Mouse (Mus musculus) forebrain, embryonic 10.5 days (tissue): Measurements from ENCODE around the gene Srrt. TPM values are rescaled to one million over a fixed set of nuclear protein-coding genes. Genes with fewer than 3 reads are reported as not detected.
A peak's percentile ranks its signal among the peaks of the same experiment; 100 is the strongest.

Experiments used
- DNase-seq: peaks from one replicate; pipeline ENCODE4 v3.0.0-alpha.2; 2017; ENCODE audit warnings: low spot score; ENCODE audit errors: extremely low spot score
- H3K27ac ChIP-seq: fragments of 300-500 bp; sonication (generic); 2 replicates; pipeline ENCODE4 v1.5.1; 2016; ENCODE audit warnings: mild to moderate bottlenecking
- H3K27me3 ChIP-seq: fragments of 300-500 bp; sonication (generic); 2 replicates; pipeline ENCODE4 v1.6.1; 2016; ENCODE audit warnings: mild to moderate bottlenecking; ENCODE audit not compliant: poor library complexity, severe bottlenecking
- H3K36me3 ChIP-seq: fragments of 300-500 bp; sonication (generic); replicated peaks from 2 replicates; pipeline ENCODE4 v1.6.1; 2016; ENCODE audit warnings: mild to moderate bottlenecking, moderate library complexity
- H3K4me1 ChIP-seq: fragments of 300-500 bp; sonication (generic); 2 replicates; pipeline ENCODE4 v1.6.1; 2016
- H3K4me3 ChIP-seq: fragments of 300-500 bp; sonication (generic); 2 replicates; pipeline ENCODE4 v1.5.1; 2016; ENCODE audit warnings: mild to moderate bottlenecking, moderate library complexity
- H3K9me3 ChIP-seq: fragments of 300-500 bp; sonication (generic); 2 replicates; pipeline ENCODE4 v1.6.1; 2016; ENCODE audit warnings: mild to moderate bottlenecking, moderate library complexity
- WGBS: fragments of 180-500 bp; shearing (Covaris S2); methylation state at CpG from one replicate; pipeline ENCODE4 v1.1.7; 2016; 5-methylcytosine and 5-hydroxymethylcytosine counted together
- polyA plus RNA-seq: library from polyadenylated mRNA; unstranded; fragments of >200 nt; fragmentation: Nextera tagmentation; extraction: Ambion mirVana; gene quantifications from 2 replicates; pipeline ENCODE4 v1.2.1, GENCODE M21; 2016

Gene Srrt
- polyA plus RNA-seq, 1 experiment from 2014 or later = 205 TPM

- DNase-seq = peak; percentile 90
- WGBS = under 1% methylated on average over 44 of the region's 44 CpGs
- Histone ChIP-seq H3K9me3 (no peaks in the 10 kb centered on the region), H3K27ac (peak within 1 kb of the TSS; percentile 87), H3K4me1 (peaks cover 47% of the 10 kb centered on the region), H3K36me3 (no peaks in the 10 kb centered on the region), H3K4me3 (peak within 1 kb of the TSS; percentile 79), H3K27me3 (no peaks in the 10 kb centered on the region)
These were observed 26.2 kb upstream of the Srrt start, which contains the start of gene Slc12a9 for GRCm38 (mm10) chr5:137333512-137334174. Gene Slc12a9 (minus strand): TSS chr5:137333597.

DNA sequence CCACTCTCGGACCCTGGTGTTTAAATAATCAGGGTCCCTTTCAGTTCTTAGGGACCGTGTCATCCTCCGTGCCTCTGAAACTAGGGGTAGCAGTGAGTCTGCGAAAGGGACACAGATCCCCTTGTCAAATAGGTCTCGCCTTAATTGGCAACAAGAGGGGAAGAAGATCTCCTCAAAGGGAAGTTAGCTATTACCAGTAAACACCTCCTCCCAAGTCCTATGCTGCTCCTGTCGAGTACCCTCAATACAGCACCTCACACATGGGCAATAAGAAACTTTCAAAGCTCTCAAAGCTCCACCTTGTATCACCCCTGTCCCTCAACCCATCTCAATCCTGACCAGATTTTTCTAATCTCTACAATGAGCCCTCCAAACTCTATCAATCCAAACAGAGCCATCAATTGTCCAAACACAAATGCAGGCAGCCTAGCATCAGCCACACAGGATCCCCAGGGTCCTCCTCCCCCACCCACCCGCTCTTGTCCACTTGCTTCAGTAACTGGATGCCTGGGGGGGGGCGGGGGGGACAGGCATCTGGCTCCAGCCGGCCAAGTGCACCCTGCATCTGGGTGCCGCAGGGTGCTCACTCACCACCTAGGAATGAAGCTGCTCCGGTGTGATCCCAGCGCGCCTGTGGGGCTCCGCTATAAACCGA is 25.5 kb upstream of the Srrt start:
- Histone ChIP-seq H3K4me1 (peaks cover 41% of the 10 kb centered on the region), H3K27ac (peak overlapping the region; percentile 87), H3K36me3 (peaks cover under 1% of the 10 kb centered on the region; the same call in 1 of the 2 replicates), H3K27me3 (no peaks in the 10 kb centered on the region), H3K9me3 (no peaks in the 10 kb centered on the region), H3K4me3 (peak overlapping the region; percentile 79)
- DNase-seq = no peak
- WGBS = 20% methylated on average over 15 of the region's 15 CpGs

- H3K4me3 ChIP-seq = no peak overlapping the region
- no peaks in the 10 kb centered on the region for H3K27me3 ChIP-seq
- no peak for DNase-seq
- H3K27ac ChIP-seq = no peak overlapping the region
- no peaks in the 10 kb centered on the region for H3K9me3 ChIP-seq
- peaks cover 27% of the 10 kb centered on the region for H3K4me1 ChIP-seq
- 92% methylated on average over 7 of the region's 7 CpGs for WGBS
- peaks cover 14% of the 10 kb centered on the region for H3K36me3 ChIP-seq
These were observed 23.4 kb upstream of the Srrt start for GRCm38 (mm10) chr5:137330910-137331309.

- 97% methylated on average over 3 of the region's 3 CpGs for WGBS
- H3K27me3 ChIP-seq = no peaks in the 10 kb centered on the region
- no peaks in the 10 kb centered on the region for H3K9me3 ChIP-seq
- H3K27ac ChIP-seq = no peak overlapping the region
- no peaks in the 10 kb centered on the region for H3K4me1 ChIP-seq
- H3K4me3 ChIP-seq = no peak overlapping the region
- peaks cover 79% of the 10 kb centered on the region for H3K36me3 ChIP-seq
- no peak for DNase-seq
These were observed 13.5 kb upstream of the Srrt start for GRCm38 (mm10) chr5:137320996-137321395.

GRCm38 (mm10) chr5:137318570-137318969 is 11.1 kb upstream of the Srrt start:
- Histone ChIP-seq H3K4me1 (peaks cover 22% of the 10 kb centered on the region), H3K27me3 (0 out of 2 replicates have a peak, but pooled peaks cover 6% of the 10 kb centered on the region), H3K36me3 (peaks cover 61% of the 10 kb centered on the region), H3K27ac (no peak overlapping the region), H3K9me3 (no peaks in the 10 kb centered on the region), H3K4me3 (no peak overlapping the region)
- WGBS = 82% methylated on average over 1 of the region's 1 CpGs
- no peak for DNase-seq

GRCm38 (mm10) chr5:137317361-137317760 is 9.9 kb upstream of the Srrt start:
- Histone ChIP-seq H3K4me3 (no peak overlapping the region), H3K27me3 (0 out of 2 replicates have a peak, but pooled peaks cover 6% of the 10 kb centered on the region), H3K36me3 (peaks cover 55% of the 10 kb centered on the region), H3K9me3 (no peaks in the 10 kb centered on the region), H3K27ac (no peak overlapping the region), H3K4me1 (peaks cover 34% of the 10 kb centered on the region)
- DNase-seq = no peak
- 93% methylated on average over 8 of the region's 8 CpGs for WGBS

- H3K4me1 ChIP-seq = peaks cover 44% of the 10 kb centered on the region
- H3K36me3 ChIP-seq = peaks cover 56% of the 10 kb centered on the region
- H3K9me3 ChIP-seq = no peaks in the 10 kb centered on the region
- 0 out of 2 replicates have a peak, but pooled peaks cover 6% of the 10 kb centered on the region for H3K27me3 ChIP-seq
- peak; percentile 49 for DNase-seq
- H3K4me3 ChIP-seq = peak overlapping the region; percentile 74
- H3K27ac ChIP-seq = peak overlapping the region; percentile 96
- WGBS = 38% methylated on average over 30 of the region's 30 CpGs
These were observed 7.8 kb upstream of the Srrt start for GRCm38 (mm10) chr5:137315084-137315903.

- 0 out of 2 replicates have a peak, but pooled peaks cover 6% of the 10 kb centered on the region for H3K27me3 ChIP-seq
- peaks cover 44% of the 10 kb centered on the region for H3K4me1 ChIP-seq
- H3K36me3 ChIP-seq = peaks cover 56% of the 10 kb centered on the region
- 9% methylated on average over 30 of the region's 30 CpGs for WGBS
- no peaks in the 10 kb centered on the region for H3K9me3 ChIP-seq
- peak within 1 kb of the TSS; percentile 96 for H3K27ac ChIP-seq
- H3K4me3 ChIP-seq = peak within 1 kb of the TSS; percentile 74
- peak; percentile 94 for DNase-seq
These were observed 7.0 kb upstream of the Srrt start, which contains the start of gene Trip6 for GRCm38 (mm10) chr5:137314193-137315083. Gene Trip6 (minus strand): TSS chr5:137314404.

DNA sequence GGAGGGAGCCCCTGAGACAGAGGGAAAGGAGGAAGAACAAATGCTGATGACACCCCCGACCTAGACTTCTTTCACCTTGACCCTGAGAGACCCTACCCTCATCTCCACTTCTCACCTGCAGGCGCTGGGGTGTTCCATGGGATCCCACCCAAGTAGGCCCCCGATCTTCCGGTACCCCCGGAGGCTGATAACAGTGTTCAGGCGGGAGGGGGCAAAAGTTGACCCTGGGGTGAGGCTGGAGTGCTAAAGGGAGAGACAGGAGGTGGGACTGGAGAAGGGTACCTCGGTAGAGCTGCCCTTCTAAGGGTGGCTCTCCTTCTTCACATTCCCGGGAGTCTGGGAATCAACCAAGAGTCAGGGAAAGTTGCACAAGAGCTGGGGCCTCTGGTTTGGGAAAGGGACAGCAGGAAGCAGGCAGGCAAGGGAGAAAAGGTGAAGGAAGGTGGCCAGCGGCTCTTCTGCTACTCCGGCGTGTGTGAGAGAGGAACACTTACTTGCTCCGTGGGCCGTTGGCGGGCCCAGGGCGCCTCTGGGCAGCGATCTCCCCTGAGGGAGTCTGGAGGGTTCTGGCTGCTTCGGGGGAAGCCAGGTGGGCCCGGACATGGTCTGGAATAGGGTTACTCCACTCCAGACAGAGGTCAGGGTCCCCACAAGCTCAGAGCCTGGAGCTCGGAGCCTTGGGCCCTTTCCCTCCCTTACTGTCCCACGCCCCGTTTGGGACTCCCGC is 6.2 kb upstream of the Srrt start:
- DNase-seq = no peak
- H3K36me3 ChIP-seq = peaks cover 59% of the 10 kb centered on the region
- H3K27me3 ChIP-seq = 0 out of 2 replicates have a peak, but pooled peaks cover 6% of the 10 kb centered on the region

GRCm38 (mm10) chr5:137308356-137308755 is 882 bp upstream of the Srrt start:
- no peak for DNase-seq
- Histone ChIP-seq H3K4me3 (peak overlapping the region; percentile 95), H3K27ac (peak overlapping the region; percentile 97), H3K36me3 (peaks cover 75% of the 10 kb centered on the region), H3K4me1 (peaks cover 60% of the 10 kb centered on the region), H3K9me3 (peaks cover 7% of the 10 kb centered on the region; the same call in 1 of the 2 replicates), H3K27me3 (no peaks in the 10 kb centered on the region)
- 93% methylated on average over 4 of the region's 4 CpGs for WGBS

More for the DNA sequence above, 6.2 kb upstream of the Srrt start:
- H3K4me1 ChIP-seq = peaks cover 44% of the 10 kb centered on the region
- H3K4me3 ChIP-seq = peak overlapping the region; percentile 74
- peaks cover 6% of the 10 kb centered on the region; the same call in 1 of the 2 replicates for H3K9me3 ChIP-seq
- WGBS = 2% methylated on average over 22 of the region's 22 CpGs
- peak overlapping the region; percentile 96 for H3K27ac ChIP-seq

DNA sequence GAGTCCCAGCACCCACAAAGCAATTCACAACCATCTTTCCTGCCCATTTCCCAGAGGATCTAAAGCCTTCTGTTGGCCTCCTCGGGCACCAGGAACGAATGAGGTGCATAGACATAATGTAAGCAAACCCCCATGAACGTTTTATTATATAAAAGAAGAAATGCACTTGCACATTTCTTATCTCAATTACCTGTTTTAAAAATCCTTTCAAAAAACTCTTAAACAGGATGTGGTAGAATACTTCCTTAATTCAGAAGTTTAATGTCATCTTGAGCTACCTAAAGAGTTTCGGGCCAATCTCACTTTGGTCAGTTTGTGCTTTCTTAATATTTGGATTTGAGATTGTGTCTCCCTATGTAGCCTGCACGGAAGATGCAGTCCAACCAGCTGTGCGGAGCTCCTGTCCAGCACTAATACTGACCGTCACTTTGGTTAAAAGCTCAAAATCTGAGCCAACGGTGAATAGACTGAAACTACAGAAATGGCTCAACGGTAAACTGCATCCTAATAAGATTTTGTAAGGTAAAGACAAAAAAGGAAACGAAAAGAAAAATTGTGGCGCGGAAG is 952 bp downstream of the Srrt start:
- no peak for DNase-seq
- no peaks in the 10 kb centered on the region for H3K27me3 ChIP-seq
- H3K27ac ChIP-seq = peak overlapping the region; percentile 97
- 21% methylated on average over 12 of the region's 12 CpGs for WGBS
- peak overlapping the region; percentile 95 for H3K4me3 ChIP-seq
- H3K36me3 ChIP-seq = peaks cover 79% of the 10 kb centered on the region
- H3K4me1 ChIP-seq = peaks cover 50% of the 10 kb centered on the region
- peaks cover 7% of the 10 kb centered on the region; the same call in 1 of the 2 replicates for H3K9me3 ChIP-seq
